Mouse (Mus musculus) ES-E14 (cell line): ENCODE data around the gene Ankrd9.

Experiments
- CHD2 ChIP-seq: IDR thresholded peaks from 2 replicates; pipeline ENCODE4 v1.6.1; 2014; ENCODE audit warnings: mild to moderate bottlenecking, low read depth, low read length, inconsistent platforms
- HCFC1 ChIP-seq: IDR thresholded peaks from 2 replicates; pipeline ENCODE4 v1.6.1; 2012; ENCODE audit warnings: low read length, inconsistent platforms, borderline replicate concordance; ENCODE audit not compliant: insufficient read depth
- MAFK ChIP-seq: IDR thresholded peaks from 2 replicates; pipeline ENCODE4 v1.6.1; 2014; ENCODE audit warnings: mild to moderate bottlenecking, low read depth, low read length, inconsistent platforms; ENCODE audit not compliant: insufficient read depth

DNA sequence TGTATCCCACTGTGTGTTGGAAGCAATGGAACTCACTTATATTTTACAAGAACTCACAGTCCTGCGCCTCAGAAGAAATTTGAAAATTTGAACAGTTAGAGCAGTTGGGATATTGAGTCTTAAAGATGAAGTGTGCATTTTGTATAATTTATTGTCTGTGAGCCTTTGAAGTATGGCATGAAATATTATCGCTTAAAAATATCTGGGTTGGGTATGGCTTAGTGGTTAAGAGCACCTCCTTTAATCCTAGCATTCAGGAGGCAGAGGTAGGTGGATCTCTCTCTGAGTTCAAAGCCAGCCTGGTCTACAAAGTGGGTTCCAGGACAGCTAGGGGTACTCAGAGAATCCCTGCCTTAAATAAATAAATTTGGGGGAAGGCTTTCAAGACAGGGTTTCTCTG, 40.2 kb upstream of the Ankrd9 start:
- TF ChIP-seq MAFK (no peak), CHD2 (no peak), HCFC1 (no peak)
